Mouse (Mus musculus) E14TG2a.4 (cell line): ENCODE data around the gene Olfr763.

Experiments used
- CTCF ChIP-seq: conservative IDR thresholded peaks from 2 replicates; pipeline ENCODE4 v1.5.1; 2014; ENCODE audit warnings: low read length
- NANOG ChIP-seq: IDR thresholded peaks from 2 replicates; pipeline ENCODE4 v1.6.1; 2014; ENCODE audit warnings: borderline replicate concordance, low read length, mixed read lengths
- POU5F1 ChIP-seq: IDR thresholded peaks from 2 replicates; pipeline ENCODE4 v1.6.1; 2014; ENCODE audit warnings: low read length, borderline replicate concordance

- TF ChIP-seq CTCF: no peak
- TF ChIP-seq NANOG: no peak
- no peak for TF ChIP-seq POU5F1
These were observed 12.7 kb downstream of the Olfr763 start for GRCm38 (mm10) chr10:129023319-129023718.
